Mouse (Mus musculus): Measurements from ENCODE around the gene Bcar3.

Gene Bcar3

GRCm38 (mm10) chr3:122421042-122421702 lies 127.2 kb downstream of the Bcar3 start:
- no peak for DNase-seq

- DNase-seq: no peak
These were observed 127.9 kb downstream of the Bcar3 start for GRCm38 (mm10) chr3:122421802-122422201.

- DNase-seq: no peak
These were observed 128.3 kb downstream of the Bcar3 start for GRCm38 (mm10) chr3:122422276-122422675.

DNA sequence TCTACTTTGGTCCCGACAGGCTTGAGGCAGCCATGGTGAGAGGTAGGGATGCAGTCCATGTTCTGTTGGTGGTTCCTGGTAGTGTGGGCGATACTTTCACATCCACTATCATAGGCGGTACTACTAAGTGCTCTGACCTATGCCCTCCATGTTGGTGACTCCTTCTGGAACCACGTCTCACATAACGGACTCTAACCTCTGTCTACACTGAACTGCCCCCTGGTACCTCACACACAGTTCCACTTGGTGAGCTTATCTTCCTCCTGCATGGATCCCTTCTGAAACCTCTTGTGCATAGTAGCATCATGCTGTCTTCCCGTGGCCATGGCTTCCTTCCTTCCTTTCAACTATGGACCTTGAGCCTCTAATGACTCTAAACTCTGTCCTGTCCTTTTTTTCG lies 129.7 kb downstream of the Bcar3 start:
- no peak for DNase-seq

DNA sequence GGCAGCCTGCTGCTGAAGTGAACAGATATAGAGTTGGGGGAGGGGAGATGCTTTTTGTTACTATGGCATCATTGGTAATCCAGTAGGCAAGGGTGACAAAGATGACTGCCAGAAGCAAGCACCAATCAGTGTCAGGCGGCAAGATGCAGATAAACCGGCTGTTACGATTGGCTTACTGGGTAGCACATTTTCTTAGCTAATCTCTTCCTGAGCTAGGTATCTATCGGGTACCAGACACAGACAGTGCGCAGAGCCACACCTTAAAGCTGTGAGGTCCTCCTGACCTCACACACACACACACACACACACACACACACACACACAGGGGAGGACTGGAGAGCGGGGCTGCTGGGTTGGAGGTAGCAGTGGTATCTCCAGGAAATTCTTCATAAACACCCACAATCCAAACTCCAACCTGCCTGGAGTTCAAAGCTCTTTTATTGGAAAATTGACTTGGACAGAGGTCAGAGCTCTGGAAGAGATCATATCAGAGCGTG lies 134.4 kb downstream of the Bcar3 start:
- no peak for DNase-seq

DNA sequence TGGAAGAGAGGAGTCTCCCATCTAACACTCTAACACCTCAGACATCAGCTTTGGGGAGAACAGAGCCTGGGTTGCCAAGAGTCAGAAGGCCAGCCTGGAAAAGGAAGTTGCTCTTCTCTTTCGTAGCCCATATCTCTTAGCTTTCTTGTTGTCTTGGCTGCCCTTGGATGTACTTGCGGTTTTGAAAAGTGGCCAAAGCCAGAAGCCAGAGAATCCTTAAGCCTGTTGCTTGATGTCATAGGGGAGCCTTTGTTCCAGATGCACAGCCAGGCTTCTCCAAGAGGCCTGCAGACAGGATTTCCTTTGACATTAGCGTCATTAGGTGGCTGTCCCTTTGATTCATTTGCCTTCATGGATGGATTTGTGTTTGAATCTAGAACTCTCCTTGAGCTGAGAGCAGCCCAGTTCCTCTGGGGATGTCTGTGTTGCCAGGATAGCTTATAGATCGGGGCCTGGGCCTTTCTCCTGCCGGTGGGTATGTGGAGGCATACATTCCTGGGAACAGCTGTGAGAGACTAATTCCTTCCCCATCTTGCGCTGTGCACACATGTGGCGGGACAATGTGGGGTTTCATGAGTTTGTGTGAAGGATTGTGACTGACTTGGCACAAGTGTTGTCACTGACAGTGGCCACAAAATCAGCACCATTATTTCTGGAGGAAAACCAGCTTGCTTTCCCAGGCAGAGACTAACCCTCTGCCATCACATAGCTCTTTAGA lies 137.0 kb downstream of the Bcar3 start:
- no peak for DNase-seq

GRCm38 (mm10) chr3:122432811-122433406 lies 139.0 kb downstream of the Bcar3 start:
- no peak for DNase-seq

DNA sequence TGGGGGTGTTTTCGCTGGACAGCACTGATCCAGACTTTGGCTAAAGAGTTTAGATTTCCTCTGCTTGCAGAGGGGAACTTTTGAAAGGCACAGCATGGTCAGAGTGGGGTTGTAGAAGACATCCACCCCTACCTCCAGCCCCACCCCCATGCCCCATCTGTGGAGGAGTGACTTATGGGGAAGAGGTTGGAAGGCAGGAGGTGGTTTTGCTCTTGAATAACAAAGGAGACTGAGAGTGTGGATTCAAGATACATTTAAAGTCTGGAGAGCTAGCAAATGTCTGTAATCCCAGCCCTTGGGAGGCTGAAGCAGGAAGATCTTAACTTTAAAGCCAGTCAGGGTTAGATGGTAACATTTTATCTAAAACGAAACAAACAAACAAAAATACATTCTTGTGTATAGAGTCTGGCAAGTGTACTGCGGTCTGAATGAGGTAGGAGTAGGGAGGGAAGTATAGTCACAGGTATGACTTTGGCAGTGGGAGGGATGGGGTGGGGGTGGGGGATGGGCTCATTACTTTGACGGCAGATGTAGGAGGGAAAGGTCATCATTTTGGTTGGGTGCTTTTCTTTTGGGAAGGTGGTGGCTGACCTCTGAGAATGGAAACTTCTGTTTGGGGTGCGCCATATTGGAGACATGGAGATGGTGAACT lies 140.2 kb downstream of the Bcar3 start:
- no peak for DNase-seq

GRCm38 (mm10) chr3:122434983-122435935 lies 141.3 kb downstream of the Bcar3 start:
- no peak for DNase-seq

GRCm38 (mm10) chr3:122438143-122438825 lies 144.3 kb downstream of the Bcar3 start:
- no peak for DNase-seq

DNA sequence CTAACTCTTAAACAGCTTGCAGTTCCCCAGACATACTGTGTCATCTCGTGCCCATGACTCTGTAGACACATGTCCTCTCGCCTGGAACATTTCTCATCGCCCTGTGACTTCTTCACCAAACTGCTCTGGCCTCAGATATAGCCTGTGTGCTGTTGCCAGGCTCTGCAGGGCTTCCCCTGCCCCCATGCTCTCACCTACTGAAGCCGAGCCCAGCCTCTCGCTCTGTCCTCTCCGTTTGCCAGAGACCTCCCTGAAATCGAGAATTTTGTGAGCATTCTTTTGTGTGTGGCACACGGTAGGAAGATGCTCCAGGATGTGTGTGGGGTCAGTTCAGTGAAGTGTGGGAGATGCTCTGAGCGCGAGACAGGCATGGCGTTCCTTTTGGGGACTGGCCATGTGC lies 151.8 kb downstream of the Bcar3 start:
- no peak for DNase-seq

DNA sequence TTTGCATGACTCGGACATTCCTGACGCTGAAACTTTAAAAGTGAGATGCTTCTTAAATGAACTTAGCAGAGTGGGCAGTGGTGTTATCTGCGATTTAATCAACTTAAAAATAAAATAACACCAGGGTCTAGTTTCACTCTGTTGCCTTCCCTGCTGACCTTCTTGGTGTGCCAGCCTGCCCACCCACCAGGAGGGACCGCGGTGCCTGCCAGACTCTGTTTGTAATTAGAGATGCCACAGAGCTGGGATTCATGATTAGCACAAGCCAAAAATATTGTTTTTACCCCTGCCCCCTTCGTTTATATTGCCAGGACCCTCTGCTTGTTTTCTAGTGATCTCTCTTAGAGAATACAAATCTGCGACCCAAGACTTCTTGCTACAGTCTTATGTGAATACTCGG lies 152.7 kb downstream of the Bcar3 start:
- DNase-seq: no peak

DNA sequence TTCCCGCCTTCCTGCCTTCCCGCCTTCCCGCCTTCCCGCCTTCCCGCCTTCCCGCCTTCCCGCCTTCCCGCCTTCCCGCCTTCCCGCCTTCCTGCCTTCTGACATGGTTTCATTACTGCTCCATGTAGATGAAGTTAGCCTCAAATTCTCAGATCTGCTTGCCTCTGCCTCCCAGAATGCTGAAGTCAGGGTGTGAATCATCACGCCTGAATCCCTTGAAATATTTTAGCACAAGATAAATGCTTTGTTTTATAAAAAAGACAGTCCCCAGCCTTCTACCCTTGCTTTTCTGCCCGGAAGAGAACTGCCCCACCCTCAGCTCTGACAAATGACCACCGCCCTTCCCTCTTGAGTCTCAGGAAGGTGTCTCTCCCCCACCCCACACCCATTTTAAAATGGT lies 154.3 kb downstream of the Bcar3 start:
- no peak for DNase-seq

- no peak for DNase-seq
These were observed 156.1 kb downstream of the Bcar3 start for GRCm38 (mm10) chr3:122450041-122450440.

DNA sequence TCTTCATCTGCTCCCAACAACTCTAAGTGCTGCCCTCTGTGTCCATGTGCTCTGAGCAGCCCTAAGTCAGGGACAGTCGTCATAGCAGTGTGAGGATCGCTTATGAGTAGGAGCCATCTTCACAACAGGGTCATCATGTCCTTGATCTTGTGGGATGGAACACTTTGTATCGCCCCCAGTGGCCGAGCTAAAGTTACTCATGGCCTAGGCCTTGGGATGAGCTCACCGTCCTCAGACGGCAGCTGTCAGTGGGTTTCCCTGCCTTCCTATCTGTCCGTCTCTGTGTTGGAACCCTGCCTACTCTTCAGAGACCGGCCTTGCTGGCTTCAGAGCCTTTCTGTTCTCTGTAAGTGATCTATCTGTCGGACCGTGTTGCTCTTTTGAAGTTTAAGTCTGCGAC lies 159.9 kb downstream of the Bcar3 start:
- no peak for DNase-seq

DNA sequence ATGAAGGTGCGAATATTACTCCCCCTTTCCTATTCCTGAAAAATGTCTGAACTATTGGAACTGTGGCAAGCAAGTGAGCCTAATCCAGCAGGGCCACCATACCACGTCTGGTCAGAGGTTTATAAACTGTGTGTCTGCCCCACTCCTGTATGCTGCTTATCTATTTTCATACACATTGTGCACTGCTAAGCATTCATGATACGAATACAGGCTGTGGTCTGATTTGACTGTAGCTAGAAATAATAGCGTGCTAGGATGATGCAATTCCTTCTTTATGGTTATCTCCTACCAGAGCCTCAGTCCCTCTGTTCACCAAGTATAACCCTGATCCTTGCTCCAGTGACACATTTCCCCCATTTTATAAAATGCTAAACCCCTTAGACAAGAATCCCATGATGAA lies 162.2 kb downstream of the Bcar3 start:
- DNase-seq: no peak

GRCm38 (mm10) chr3:122456807-122457206 lies 162.9 kb downstream of the Bcar3 start:
- DNase-seq: no peak

GRCm38 (mm10) chr3:122457723-122458122 lies 163.8 kb downstream of the Bcar3 start:
- no peak for DNase-seq

DNA sequence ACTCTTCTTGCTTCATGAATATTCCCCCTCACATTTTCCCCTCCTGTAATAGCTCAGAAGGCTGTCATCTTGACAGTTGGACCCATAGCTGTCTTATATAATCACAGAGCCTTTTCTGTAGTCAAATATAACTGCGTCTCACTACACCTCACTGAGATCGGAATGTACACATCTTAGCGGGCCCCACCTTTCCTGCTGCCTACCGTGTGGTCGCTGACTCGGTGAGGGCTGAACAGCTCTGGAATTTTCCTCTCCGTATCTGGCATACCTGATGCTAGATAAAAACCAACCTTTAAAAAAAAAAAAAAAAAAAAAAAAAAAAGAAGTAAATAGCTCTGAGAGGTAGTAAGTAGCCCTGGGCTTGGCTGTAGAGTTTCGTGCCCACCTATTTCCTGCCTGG lies 164.8 kb downstream of the Bcar3 start:
- DNase-seq: no peak

GRCm38 (mm10) chr3:122460848-122461511 lies 167.0 kb downstream of the Bcar3 start:
- no peak for DNase-seq

GRCm38 (mm10) chr3:122461512-122461881 lies 167.6 kb downstream of the Bcar3 start:
- DNase-seq: no peak
